Mouse (Mus musculus): ENCODE results near the gene Pcf11.

Gene Pcf11

GRCm38 (mm10) chr7:92637021-92637625, 32.6 kb downstream of the Pcf11 start, which contains the start of gene Ankrd42:
Ankrd42 (minus strand) TSS chr7:92637142.
- DNase-seq = peak; percentile 88

GRCm38 (mm10) chr7:92636295-92637011, 33.3 kb downstream of the Pcf11 start:
- DNase-seq = no peak

GRCm38 (mm10) chr7:92630167-92630566, 39.6 kb downstream of the Pcf11 start:
- DNase-seq = peak; percentile 8

GRCm38 (mm10) chr7:92624488-92624887, 45.2 kb downstream of the Pcf11 start:
- peak; percentile 11 for DNase-seq

- no peak for DNase-seq
These were observed 58.9 kb downstream of the Pcf11 start for GRCm38 (mm10) chr7:92610830-92611229.

GRCm38 (mm10) chr7:92604961-92605360, 64.8 kb downstream of the Pcf11 start:
- no peak for DNase-seq

Measured in thymus, postnatal 25 days (tissue).